ENCODE assay signal across 16 mouse cellular contexts in genomic region chr15:30714823-30715222, GRCm38 (mm10).
"Had no signal": no experiment of that assay in that cellular context is flagged by ENCODE, and none has a peak within 500 bp of the region (broad histone marks: within the 10 kb centered on the region; RNA-seq: fewer than 3 reads in every experiment).

No protein-coding gene starts in this region.

- H3K4me3 ChIP-seq: neural tube, embryonic 13.5 days; neural tube, embryonic 15.5 days; stomach, embryonic 15.5 days had no signal

- H3K9me3 ChIP-seq: neural tube, embryonic 13.5 days; neural tube, embryonic 15.5 days; stomach, embryonic 15.5 days had no signal

- H3K27ac ChIP-seq: neural tube, embryonic 13.5 days; neural tube, embryonic 15.5 days; stomach, embryonic 15.5 days; stomach, postnatal 0 days had no signal

- DNase-seq: retina, postnatal 1 day; right cerebral cortex, adult 18-20 months; right cerebral cortex, postnatal 14 days; right cerebral cortex, postnatal 25 days; right cerebral cortex, postnatal 4 days; spleen, adult 18-20 months; thymus, adult 18-20 months; thymus, adult 2 months; thymus, postnatal 14 days; thymus, postnatal 25 days; thymus, postnatal 36 days; thymus, postnatal 4 days had no signal

- H3K4me1 ChIP-seq: neural tube, embryonic 15.5 days; stomach, embryonic 15.5 days had no signal

- H3K36me3 ChIP-seq: neural tube, embryonic 13.5 days; neural tube, embryonic 15.5 days; stomach, embryonic 15.5 days had no signal

- H3K9ac ChIP-seq: neural tube, embryonic 13.5 days; neural tube, embryonic 15.5 days; stomach, embryonic 15.5 days had no signal

- H3K27me3 ChIP-seq: neural tube, embryonic 13.5 days; neural tube, embryonic 15.5 days; stomach, embryonic 15.5 days had no signal

- H3K4me2 ChIP-seq: neural tube, embryonic 13.5 days; neural tube, embryonic 15.5 days; stomach, embryonic 15.5 days had no signal
